Mouse (Mus musculus): Measurements from ENCODE around the gene Rnf144b. TPM values are rescaled to one million over a fixed set of nuclear protein-coding genes. Genes with fewer than 3 reads are reported as not detected.

Rnf144b gene
- polyA plus RNA-seq, 1 experiment = 48.5 TPM

DNA sequence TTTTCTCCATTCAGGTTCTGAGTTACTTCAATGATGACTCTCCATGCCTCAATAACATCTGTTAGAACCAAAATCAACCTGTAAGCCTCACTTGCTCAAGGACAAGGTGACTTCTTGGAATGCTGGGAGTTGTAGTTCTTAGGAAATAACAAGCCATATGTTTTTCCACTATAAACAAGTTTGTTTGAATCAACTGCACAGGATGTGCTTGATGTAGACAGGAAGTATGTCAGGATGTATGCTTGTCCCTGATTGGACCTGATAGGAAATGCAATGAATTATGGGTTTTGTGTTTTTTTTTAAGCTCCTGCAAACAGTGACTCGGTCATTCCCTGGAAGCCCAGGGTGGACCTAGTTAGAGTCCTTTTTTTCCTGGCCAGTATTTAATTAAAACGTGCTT, 139.5 kb downstream of the Rnf144b start:
- DNase-seq (ENCODE audit: low spot score) = no peak

DNA sequence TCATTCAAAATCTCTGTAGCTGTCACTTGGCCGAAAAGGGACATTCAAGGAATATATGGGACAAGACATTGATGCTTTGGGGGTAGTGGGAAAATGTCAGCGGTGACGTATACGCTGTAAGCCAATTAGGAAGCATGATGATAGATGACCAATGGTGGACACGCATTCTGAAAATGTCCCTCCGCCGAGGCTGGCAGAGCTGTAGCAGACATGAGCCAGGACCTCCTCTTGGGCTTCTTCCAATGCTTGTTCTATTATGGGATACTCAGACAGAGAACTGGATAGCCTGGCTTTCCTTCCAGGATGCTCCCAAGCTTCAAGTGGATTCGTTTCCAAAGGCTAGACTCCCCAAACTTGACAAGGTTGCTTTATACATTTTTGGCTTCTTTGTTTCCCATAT, 141.9 kb downstream of the Rnf144b start:
- DNase-seq (ENCODE audit: low spot score) = no peak

DNA sequence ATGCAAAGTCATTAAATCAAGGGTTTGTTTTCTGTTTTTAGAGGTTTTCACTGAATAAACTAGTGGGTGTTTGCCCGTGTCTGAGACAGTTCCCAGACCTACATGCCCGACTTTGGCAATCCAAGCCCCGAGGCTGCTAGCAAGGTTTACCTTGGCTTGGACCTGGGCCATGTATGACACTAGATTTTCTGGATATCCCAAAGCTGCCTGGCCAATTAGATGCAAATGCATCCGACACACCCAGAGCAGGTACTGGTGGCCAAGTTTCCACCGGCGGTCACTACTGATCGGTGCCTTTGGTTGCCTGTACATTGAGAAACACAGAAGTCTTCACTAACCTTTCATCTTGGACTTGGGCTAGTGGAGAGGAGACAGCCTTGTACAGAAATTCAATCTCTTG, 144.0 kb downstream of the Rnf144b start:
- DNase-seq (ENCODE audit: low spot score) = no peak

DNA sequence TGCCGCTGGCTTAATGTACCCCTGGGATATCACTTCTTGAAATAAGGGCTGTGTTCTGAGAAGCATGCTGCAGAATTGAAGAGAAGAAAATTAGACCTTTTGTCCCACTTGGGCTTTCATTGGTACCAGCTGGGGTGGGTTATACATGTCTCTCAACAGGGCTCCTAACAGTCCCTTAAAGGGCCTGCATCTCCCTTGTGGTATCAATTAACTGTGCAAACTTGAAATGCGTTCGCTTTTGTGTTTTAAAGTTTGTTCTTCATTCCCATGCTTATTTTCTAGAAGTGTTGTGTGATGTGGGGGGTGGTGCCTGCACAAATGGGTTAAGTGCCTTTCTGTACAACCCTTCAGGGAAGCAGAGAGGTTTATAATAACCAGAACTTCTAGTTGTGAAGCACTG, 145.8 kb downstream of the Rnf144b start:
- no peak for DNase-seq (ENCODE audit: low spot score)

DNA sequence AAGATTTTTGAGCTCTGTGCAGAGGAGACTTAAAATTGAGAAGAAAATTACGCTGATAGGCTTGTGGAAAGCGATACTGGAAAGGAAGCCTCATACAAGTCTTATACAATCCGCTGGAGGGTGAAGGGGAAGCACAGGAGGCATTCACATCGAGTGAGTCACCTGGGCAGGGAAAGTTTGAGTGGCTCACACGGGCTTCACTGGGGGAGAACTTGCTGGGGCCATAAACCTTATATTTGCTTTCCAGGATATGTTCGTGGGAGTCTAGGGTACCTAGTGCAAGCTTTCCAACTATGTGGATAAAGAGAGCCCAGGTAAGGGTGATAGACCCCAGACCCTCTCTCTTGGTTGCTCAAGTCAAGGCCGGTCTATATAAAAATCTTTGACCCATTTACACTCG, 150.5 kb downstream of the Rnf144b start:
- no peak for DNase-seq (ENCODE audit: low spot score)

DNA sequence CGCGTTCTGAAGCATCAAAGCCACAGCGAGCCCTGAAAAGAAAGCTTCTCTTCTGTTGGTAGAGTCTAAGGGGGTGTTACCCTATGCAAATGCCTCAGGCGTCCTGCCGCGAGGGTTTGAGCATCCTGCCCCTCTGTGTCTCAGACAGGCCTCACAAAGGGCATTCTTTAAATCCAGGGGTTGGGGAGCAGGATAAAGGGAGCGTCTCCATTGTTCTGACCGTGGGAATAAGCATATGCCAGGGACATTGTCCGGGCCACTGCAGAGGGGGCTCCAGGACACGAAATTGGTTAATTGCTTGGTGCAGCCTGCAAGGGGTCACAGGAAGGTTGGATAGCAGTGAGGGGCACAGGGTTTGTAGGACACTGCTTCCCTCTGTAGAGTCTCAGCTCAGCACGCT, 151.0 kb downstream of the Rnf144b start:
- DNase-seq (ENCODE audit: low spot score) = no peak

DNA sequence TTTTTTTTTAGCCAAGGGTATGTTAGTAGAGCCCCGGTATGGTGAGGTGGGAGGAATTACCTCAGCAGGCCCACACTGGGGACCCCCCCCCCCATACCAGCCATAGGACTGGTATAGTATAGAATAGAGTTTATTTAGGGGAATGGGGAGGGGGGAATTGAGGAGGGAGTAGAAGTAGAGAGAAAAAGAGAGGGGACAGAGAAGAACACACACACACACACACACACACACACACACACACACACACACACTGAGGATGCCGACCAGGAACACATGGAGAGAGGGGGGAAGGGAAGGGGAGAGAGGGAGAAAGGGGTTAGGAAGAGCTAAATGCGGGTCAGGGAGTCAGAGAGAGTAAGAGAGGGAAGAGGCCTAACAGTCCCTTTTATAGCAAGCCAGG, 151.7 kb downstream of the Rnf144b start:
- DNase-seq (ENCODE audit: low spot score) = no peak

DNA sequence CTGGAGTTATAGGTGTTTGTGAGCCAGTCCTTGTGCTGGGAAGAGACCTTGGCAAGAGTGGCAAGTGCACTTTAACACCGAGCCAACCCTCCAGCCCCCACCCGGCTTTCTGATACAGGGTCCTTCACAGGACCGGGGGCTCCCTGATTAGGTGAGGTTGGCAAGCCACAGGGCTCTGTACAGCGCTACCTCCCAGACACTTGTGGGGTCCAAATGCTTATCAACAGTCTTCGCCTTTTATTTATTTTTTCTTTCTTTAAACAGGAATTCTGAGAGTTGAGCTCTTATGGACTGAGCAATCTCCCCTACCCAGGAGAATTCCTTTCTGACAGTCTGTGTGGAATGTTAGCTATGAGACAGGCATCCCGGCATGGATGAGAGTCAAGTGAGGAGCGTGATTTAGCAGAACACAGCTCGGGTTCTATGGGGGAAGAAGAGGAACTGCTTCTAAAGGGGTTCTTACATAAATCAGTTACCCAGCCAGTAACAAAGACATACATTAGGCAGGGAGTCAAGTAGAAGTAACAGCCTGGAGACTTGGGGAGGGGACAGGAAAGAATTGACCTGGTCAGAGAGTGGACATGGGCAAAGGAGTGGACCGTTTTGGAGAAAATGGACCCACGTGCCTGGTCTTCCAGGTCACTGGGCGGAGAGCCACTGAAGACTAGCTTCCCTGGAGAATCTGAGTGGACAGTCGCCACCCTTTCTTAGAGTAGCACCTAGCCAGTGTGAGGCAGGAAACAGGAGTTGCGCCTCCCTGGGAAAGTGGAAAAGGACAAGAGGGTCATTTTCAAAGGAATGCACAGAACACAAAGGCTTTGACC, 154.8 kb downstream of the Rnf144b start:
- DNase-seq (ENCODE audit: low spot score) = no peak

DNA sequence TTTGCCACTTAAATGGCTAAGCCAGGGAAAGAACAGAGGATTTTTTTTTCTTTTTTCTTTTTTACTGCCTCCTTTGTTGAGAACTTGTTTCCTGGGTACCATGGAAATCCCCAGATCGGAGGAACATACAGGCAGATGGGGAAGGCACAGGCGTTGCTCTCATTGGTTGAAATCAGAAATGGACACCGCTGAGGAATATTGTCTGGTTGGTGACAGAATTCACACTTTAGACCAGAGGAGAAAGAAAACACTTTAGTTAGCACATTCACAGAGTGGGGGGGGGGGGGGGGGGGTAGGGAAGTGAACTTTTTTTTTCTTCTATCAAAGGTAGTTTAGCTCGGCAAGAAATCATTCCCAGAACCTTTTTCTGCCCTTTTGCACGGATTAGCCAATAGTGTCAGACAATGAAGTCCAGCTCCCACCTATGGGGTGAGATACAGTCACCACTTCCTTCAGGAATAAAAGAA, 155.4 kb downstream of the Rnf144b start:
- no peak for DNase-seq (ENCODE audit: low spot score)

DNA sequence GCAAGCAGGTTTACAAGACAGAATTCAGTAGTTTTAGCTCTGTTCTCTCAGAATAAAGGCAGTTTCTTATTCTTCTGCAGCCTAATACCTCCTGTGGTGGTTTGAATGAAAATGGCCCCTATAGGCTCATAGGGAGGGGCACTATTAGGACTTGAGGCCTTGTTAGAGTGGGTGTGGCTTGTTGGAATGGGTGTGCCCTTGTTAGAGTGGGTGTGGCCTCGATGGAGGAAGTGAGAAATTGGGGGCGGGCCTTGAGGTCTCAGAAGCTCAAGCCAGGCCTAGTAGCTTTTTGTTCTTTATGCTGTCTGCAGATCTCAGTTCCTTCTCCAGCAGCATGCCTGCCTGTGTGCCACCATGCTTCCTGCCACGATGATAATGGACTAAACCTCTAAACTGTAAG, 159.8 kb downstream of the Rnf144b start:
- no peak for DNase-seq (ENCODE audit: low spot score)

DNA sequence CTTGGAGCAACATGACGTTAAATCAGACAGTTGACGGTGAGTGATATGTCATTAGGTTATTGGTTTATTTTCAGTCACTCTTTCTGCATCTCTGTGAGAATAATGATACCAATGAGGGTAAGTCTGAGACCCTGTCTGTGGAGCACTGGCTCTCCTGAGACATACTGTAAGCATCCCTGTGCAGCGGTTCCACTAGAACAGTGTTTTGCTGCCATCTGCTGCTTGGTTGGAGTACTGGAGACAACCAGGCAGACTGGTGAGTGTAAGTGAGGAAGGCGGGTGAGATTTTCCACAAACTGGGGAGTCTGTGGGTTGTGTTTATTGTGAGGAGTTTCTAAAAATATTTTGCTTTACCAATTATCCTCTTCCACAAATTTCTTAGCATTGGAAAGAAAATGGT, 166.0 kb downstream of the Rnf144b start:
- peak; percentile 34 for DNase-seq (ENCODE audit: low spot score)

DNA sequence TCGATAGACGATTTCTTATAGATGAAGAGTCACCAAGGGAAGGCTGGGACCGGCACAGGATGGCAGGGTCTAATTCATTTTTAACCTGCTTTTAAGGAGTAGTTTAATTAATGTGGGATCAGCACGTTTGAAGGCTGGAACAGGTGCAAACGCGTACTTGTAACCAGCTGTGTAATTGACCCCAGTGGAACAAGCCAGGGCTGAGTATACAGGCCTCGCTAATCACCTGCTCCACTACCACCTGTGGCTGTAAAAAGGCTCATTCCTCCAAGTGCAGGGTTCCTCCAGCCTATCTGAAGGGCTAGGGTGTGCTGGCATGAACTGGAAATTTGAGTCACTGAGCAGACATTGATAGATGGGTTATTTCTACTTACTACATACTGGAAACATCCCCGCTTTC, 174.0 kb downstream of the Rnf144b start:
- no peak for DNase-seq (ENCODE audit: low spot score)

Other genes with a start within 250 kb of the Rnf144b start
- gene Kif13a, start 192.8 kb upstream of the Rnf144b start, polyA plus RNA-seq (2012; rRNA removed) = 25.5 and 35.3 TPM in 2 replicates
- 4.4 and 5.3 TPM in 2 replicates for gene Nhlrc1, start 107.8 kb upstream of the Rnf144b start, polyA plus RNA-seq (2012; rRNA removed)
- gene Kdm1b, start 79.2 kb upstream of the Rnf144b start, polyA plus RNA-seq (2012; rRNA removed) = 95.2 and 99.4 TPM in 2 replicates
- gene Tpmt, start 77.9 kb upstream of the Rnf144b start, polyA plus RNA-seq (2012; rRNA removed) = 6.9 and 10.3 TPM in 2 replicates
- gene Dek, start 16.5 kb upstream of the Rnf144b start, polyA plus RNA-seq (2012; rRNA removed) = 59.3 and 67.7 TPM in 2 replicates

Data from urinary bladder, adult 2 months (tissue).